Mouse (Mus musculus): Measurements from ENCODE around the gene Ispd. TPM values are rescaled to one million over a fixed set of nuclear protein-coding genes. Genes with fewer than 3 reads are reported as not detected.
A peak's percentile ranks its signal among the peaks of the same experiment; 100 is the strongest.
"Not testable (repeated sequence)": the region's sequence is repeated elsewhere in the genome, so short reads cannot be mapped to it uniquely, and the experiment has no call there.

Ispd gene
- 1 to 10 TPM; 3.2 to 4.2 TPM for total RNA-seq (2021)
- long read RNA-seq, experiment 1, partial matches to known transcripts = 0 of 3 reads
- long read RNA-seq, experiment 1, other reads (novel, unspliced or antisense) = 0 of 3 reads
- long read RNA-seq, experiment 2, transcript Ispd-201 (10 exons, 2,690 nt) = major isoform, 5 of 7 reads
- long read RNA-seq, experiment 2, partial matches to known transcripts = 0 of 7 reads
- long read RNA-seq, experiment 2, other reads (novel, unspliced or antisense) = 1 of 7 reads

DNA sequence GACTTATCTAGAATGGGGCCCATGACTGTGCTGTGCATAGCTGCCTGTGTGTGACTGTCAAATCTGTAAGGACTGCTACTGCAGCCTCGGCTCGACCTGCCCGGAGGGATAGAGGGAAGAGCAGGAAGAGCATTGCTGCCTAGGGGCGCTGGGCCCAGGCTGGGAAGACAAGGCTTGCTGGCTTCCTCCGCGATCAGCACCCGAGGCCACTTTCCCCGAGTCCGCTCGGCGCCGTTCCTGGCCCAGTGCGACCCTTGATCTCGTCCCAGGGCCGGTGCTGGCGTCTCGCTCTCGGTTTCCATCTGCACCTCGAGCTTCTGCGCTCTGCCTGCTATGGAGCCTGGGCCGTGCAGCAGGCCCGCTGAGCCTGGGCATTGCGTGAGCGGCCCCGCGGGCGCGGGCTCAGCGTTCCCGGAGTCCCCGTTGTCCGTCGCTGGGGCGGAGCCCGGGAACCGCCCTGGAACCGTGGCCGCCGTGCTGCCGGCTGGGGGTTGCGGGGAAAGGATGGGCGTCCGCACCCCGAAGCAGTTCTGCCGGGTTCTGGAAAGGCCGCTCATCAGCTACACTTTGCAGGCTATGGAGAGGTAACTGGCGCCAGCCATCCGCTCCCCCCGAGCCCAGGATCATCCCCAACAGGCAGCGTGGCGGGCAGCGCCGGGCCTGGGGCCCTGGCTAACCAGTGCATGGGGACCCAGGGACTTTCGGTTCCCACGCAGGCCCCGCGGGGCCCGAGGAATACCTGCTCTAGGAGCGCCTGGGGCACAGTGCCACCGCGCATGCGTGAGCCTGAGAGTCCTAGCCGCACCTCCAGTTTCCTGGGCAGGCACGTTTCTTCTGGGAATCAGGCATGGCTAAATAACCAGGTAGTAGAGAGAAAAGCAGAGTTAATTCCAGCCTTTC lies at the start of gene Ispd, which contains the start of gene D630036H23Rik:
Ispd (plus strand) TSS at position 10 of the 900 bp plus-strand sequence.
D630036H23Rik (minus strand) TSS at position 741 of the 900 bp plus-strand sequence.
- peak; percentile 77 for DNase-seq

DNA sequence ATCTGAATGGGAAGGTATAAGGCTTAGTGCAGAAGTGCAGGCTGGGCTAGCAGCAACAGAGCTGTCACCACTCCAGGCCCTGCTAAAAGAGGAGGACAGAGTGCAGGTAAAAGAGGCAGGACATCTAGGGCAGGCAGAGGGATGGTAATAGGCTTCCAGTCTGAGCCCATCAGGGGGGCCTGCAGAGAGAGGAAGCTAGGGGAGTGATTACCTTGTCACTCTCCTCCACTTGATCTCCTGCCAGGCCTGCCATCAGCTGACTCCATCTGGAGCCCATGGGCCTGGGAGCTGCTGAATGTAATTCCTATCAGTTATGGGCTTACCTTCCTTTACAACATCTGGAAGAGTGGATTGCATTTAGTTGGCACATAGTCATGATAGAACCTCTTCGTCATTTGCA lies 48.6 kb upstream of the Ispd start:
- DNase-seq = no peak

DNA sequence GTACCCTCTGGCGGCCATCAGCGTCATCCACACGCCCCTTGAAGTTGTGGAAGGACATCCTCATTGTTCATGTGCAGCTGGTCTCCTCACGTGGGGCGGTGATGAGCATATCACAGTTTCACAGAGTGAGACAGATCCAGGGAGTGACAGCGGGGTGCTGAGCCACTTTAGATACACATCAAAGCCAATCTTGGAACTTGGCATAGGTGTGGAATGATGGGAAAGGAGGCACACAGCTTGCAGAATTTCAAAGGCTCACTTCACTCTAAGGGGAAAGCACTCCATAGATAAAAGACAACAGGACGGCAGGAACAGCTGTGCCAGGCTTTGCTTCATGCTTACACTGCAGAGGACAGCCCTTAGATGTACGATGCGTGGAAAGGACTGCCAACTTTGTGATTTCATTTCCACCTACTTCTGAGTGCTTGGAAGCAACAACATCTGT lies 47.4 kb upstream of the Ispd start:
- DNase-seq = no peak

GRCm38 (mm10) chr12:36344131-36344530 lies 37.1 kb upstream of the Ispd start:
- no peak for DNase-seq

DNA sequence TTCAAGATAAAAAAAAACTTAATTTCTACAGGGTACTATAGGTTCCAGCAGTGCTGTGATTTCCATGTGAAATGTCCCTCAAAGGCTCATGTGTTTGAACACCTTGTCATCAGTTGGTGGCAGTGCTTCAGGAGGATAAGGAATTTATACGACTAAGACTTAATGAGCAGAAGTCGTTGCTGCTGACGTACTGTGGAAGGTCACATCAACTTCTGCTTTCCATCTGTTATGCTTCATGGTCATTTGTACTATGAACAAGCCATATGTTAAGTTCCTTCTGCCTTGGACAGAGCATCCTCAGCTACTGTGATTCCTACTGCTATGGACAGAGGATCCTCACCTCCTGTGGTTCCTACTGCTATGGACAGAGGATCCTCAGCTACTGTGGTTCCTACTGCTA lies 21.2 kb upstream of the Ispd start:
- no peak for DNase-seq

GRCm38 (mm10) chr12:36360693-36361092 lies 20.6 kb upstream of the Ispd start:
- DNase-seq = no peak

DNA sequence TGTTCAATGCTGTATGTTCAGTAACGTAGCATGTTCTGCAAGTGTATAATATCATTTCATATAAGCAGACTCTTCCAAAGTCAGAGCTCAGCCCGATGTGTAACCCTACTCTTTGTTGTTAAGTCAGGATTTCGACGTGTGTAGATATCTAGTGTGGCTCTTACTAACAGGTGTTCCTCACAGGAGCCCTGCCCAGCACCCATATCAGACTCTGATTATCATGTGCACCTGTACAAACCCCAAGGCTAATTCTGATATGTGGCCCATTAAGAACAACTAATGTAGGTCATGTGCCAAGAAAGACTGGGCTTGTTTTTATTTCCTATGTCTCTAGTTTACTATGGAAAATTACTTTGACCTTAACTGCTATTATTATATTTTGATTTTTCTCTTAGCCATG lies 17.2 kb upstream of the Ispd start:
- no peak for DNase-seq

GRCm38 (mm10) chr12:36373237-36373998 lies 7.8 kb upstream of the Ispd start:
- no peak for DNase-seq

DNA sequence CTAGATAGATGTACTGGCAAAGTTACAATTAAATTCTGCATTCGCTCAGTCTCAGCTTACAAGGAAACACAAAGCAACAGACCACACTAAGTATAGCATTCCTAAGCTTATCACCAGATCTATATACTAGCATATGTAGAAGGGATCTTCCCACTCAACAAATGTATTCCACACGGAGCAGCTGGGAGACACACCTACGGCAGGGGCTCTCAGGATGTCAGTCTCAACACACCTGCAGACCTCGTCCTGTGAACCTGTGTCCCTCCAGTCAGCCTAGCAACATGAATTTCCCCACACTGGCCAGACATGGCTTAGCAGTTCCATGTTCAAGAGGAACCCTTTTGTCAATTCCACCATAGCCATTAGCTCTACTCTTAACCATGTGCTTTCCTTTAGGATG lies 4.9 kb upstream of the Ispd start:
- not testable (repeated sequence) for DNase-seq

- DNase-seq = no peak
These were observed 996 bp upstream of the Ispd start for GRCm38 (mm10) chr12:36380254-36380653.

GRCm38 (mm10) chr12:36380806-36381205 lies 444 bp upstream of the Ispd start:
- DNase-seq = no peak

GRCm38 (mm10) chr12:36385386-36385785 lies 4.1 kb downstream of the Ispd start:
- no peak for DNase-seq

- no peak for DNase-seq
These were observed 5.7 kb downstream of the Ispd start for GRCm38 (mm10) chr12:36386991-36387390.

- DNase-seq = no peak
These were observed 13.9 kb downstream of the Ispd start for GRCm38 (mm10) chr12:36395115-36395514.

DNA sequence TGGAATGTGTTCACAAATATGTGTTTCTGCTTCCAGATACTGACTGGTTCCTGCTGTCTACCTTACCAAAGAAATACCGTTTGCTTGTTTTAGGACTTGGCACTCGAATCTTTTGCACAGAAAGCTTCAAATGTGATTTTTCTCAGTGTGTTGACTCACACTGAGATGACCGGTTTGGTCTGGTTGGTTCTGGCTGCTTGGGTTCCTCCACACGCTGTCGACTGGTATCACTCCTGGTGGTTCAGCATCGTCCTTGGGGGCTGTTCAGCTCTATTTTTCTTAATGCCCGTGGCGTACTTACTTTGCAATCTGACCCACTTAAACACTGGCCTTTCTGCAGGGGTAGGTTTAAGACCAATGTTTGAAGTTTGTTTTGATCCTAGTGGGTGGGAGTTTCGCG lies 42.4 kb downstream of the Ispd start:
- no peak for DNase-seq

DNA sequence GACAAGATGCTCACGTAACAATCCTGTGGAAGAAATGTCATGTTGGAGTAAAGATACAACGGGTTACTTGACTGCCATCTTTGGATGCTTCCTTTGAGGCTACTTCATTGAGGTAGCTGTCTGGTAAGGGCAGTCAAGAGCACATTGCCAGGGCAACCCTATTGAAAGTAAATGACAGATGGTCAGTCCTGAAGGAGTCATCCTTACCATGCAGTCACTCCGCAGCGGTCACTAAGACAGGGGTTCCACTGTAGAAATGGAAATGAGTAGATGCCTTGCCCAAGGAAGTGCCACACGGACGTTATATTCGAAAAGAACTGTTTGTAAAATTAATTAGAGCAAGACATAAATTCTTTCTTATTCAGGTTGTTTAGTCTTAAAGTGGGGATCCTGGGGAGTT lies 44.0 kb downstream of the Ispd start:
- no peak for DNase-seq

DNA sequence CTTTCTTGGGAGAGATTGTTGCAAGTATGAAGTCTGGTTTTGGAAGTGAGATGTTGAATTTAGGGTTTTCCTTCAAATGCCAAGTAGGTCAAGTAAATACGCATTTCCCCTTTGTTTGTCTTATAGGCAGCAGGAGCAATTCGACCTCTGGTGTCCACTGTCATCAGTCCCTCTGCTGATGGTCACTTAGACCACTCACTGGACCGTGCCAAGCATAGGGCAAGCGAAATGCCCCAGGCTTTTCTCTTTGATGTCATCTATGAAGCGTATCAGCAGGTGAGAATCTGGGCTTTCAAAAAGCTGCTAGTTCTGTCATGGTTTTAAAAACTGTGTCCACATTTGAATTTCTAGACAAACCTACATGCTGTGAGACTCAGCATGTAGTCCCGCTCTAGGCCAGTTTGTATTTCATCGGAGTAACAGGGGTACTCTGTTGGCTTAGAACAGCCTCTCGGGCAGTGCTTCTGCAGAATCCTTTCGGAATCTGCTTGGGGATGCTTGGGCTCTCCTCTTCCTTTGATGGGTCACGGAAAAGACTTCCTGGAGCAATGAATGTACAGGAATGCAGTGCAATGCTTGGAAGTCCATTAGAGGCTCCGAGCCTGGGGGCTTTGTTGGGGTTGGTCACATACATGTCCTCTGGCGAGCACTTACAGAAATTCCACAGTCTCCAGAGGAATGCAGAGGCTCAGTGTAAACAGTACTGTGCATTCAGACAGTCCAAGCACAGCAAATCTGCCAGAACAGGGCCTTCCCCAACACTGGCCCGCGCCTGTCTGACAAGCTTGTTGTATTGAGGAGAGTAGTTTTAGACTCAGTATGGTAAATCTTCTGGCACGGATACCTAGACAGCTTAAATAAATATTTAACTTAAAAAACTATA lies 45.2 kb downstream of the Ispd start:
- DNase-seq = no peak

DNA sequence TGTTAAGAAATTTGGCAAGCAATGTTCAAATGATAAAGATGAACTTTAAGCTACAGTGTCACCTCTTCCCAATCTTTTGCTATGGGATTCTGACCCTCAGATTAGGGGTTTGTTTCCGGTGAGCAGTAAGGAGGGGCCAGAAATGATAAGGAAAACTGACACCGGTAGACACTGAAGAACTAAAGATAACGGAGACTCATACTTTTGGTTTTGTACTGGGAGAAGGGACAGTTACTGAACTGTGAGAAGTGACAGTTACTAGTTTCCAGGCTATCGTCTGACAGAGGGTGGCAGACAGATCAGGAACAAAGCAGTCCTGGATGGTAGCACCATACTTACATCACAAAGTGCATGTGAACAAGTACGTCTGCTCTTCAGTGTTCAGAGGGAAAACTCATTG lies 55.7 kb downstream of the Ispd start:
- DNase-seq = no peak

- no peak for DNase-seq
These were observed 58.1 kb downstream of the Ispd start for GRCm38 (mm10) chr12:36439396-36439795.

DNA sequence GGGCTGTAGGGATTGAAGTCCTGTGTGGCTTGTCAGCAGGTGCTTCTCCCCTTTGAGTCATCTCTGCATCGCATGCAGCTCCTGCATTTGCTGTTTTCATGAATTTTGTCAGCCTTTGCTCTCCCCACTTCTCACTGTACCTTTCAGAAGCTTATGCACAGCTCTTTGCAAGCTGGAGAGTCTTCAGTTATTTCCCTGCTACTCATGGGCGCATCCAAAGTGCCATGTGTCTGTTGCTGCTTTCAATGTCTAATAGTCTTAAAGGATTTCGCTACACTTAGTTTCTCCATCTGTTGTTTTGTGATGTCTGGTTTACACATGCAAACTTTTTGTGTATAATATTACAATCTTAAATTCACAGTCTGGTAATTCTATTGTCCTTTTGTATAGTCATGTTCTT lies 74.8 kb downstream of the Ispd start:
- DNase-seq = no peak

- no peak for DNase-seq
These were observed 76.5 kb downstream of the Ispd start for GRCm38 (mm10) chr12:36457726-36458125.

Data from gastrocnemius, postnatal 25 days (tissue).